Mouse (Mus musculus) MEL (cell line): ENCODE results near the gene Gpatch2l. TPM values are rescaled to one million over a fixed set of nuclear protein-coding genes. Genes with fewer than 3 reads are reported as not detected.

ENCODE experiments used
- DNase-seq: peaks from one replicate; pipeline ENCODE4 v3.0.0; 2011; ENCODE audit warnings: low read depth, low spot score
- H3K27ac ChIP-seq: 2 replicates; pipeline ENCODE4 v1.5.1; 2012; ENCODE audit warnings: low read depth, mild to moderate bottlenecking, control low read depth, low read length, moderate library complexity; ENCODE audit not compliant: control insufficient read depth
- H3K27me3 ChIP-seq, 2 experiments: fragments of 150-350 bp in 1 of 2; sonication (generic) in 1 of 2; 2 replicates each; pipeline ENCODE4 v1.6.1; 2012; ENCODE audit warnings: low read length in 2 of 2, mild to moderate bottlenecking in 2 of 2, improper control_type of control experiment in 1 of 2, moderate library complexity in 1 of 2; ENCODE audit not compliant: insufficient read depth in 2 of 2, control insufficient read depth in 1 of 2
- H3K36me3 ChIP-seq, 2 experiments: 2 replicates each; pipeline ENCODE4 v1.6.1; 2012 to 2014; ENCODE audit warnings: low read length in 2 of 2, improper control_type of control experiment in 1 of 2, inconsistent platforms in 1 of 2, mild to moderate bottlenecking in 1 of 2; ENCODE audit not compliant: insufficient read depth in 2 of 2, control insufficient read depth in 1 of 2
- H3K4me1 ChIP-seq, 2 experiments: fragments of 150-350 bp in 1 of 2; sonication (generic) in 1 of 2; 2 replicates each; pipeline ENCODE4 v1.6.1; 2012; ENCODE audit warnings: low read length in 2 of 2, improper control_type of control experiment in 1 of 2, mild to moderate bottlenecking in 1 of 2; ENCODE audit not compliant: insufficient read depth in 2 of 2, control insufficient read depth in 1 of 2
- H3K4me3 ChIP-seq, 2 experiments: fragments of 150-350 bp in 1 of 2; sonication (generic) in 1 of 2; 2 replicates each; pipeline ENCODE4 v1.5.1; 2012; ENCODE audit warnings: low read depth in 2 of 2, low read length in 2 of 2, mild to moderate bottlenecking in 2 of 2, moderate library complexity in 2 of 2, control low read depth in 1 of 2, improper control_type of control experiment in 1 of 2; ENCODE audit not compliant: control insufficient read depth in 1 of 2, insufficient read depth in 1 of 2
- H3K79me2 ChIP-seq: 2 replicates; pipeline ENCODE4 v1.6.1; 2012; ENCODE audit warnings: mild to moderate bottlenecking, low read length, moderate library complexity; ENCODE audit not compliant: control insufficient read depth, poor library complexity, insufficient read depth
- H3K9ac ChIP-seq: 2 replicates; pipeline ENCODE4 v1.6.1; 2012; ENCODE audit warnings: low read depth, mild to moderate bottlenecking, control low read depth, low read length, moderate library complexity; ENCODE audit not compliant: control insufficient read depth, poor library complexity, severe bottlenecking
- H3K9me3 ChIP-seq: fragments of 150-350 bp; sonication (generic); replicated peaks from 2 replicates; pipeline ENCODE4 v1.6.1; 2012; ENCODE audit warnings: mild to moderate bottlenecking, low read length, improper control_type of control experiment, moderate library complexity; ENCODE audit not compliant: insufficient read depth
- BHLHE40 ChIP-seq: IDR thresholded peaks from 2 replicates; pipeline ENCODE4 v1.6.1; 2012; ENCODE audit warnings: low read depth, mild to moderate bottlenecking, inconsistent platforms, low read length, improper control_type of control experiment, borderline replicate concordance
- CHD1 ChIP-seq: IDR thresholded peaks from 2 replicates; pipeline ENCODE4 v1.6.1; 2012; ENCODE audit warnings: low read depth, mild to moderate bottlenecking, inconsistent platforms, low read length, improper control_type of control experiment
- CHD2 ChIP-seq: IDR thresholded peaks from 2 replicates; pipeline ENCODE4 v1.6.1; 2011; ENCODE audit warnings: low read length, improper control_type of control experiment
- CTCF ChIP-seq, 3 experiments: IDR thresholded peaks in 2 of 3; conservative IDR thresholded peaks in 1 of 3; 2 replicates each; pipeline ENCODE4 v1.5.1; 2011 to 2012; ENCODE audit warnings: low read length in 3 of 3, low read depth in 2 of 3, mild to moderate bottlenecking in 2 of 3, improper control_type of control experiment in 1 of 3, inconsistent platforms in 1 of 3, mixed read lengths in 1 of 3, moderate library complexity in 1 of 3; ENCODE audit not compliant: control insufficient read depth in 1 of 3, insufficient read depth in 1 of 3, poor library complexity in 1 of 3, severe bottlenecking in 1 of 3
- ELF1 ChIP-seq: IDR thresholded peaks from 2 replicates; pipeline ENCODE4 v1.6.1; 2014; ENCODE audit warnings: low read depth, mild to moderate bottlenecking, inconsistent platforms, low read length, improper control_type of control experiment, moderate library complexity
- GATA1 ChIP-seq: IDR thresholded peaks from 2 replicates; pipeline ENCODE4 v1.6.1; 2011; ENCODE audit warnings: low read depth, low read length, improper control_type of control experiment
- HCFC1 ChIP-seq: IDR thresholded peaks from 2 replicates; pipeline ENCODE4 v1.6.1; 2012; ENCODE audit warnings: low read depth, mild to moderate bottlenecking, inconsistent platforms, low read length, improper control_type of control experiment, moderate library complexity
- JUND ChIP-seq: IDR thresholded peaks from 2 replicates; pipeline ENCODE4 v1.6.1; 2011; ENCODE audit warnings: low read depth, mild to moderate bottlenecking, improper control_type of control experiment, low read length
- KAT2A ChIP-seq: conservative IDR thresholded peaks from 2 replicates; pipeline ENCODE4 v1.6.1; 2012; ENCODE audit warnings: low read depth, low read length, improper control_type of control experiment, inconsistent platforms
- MAFK ChIP-seq: IDR thresholded peaks from 2 replicates; pipeline ENCODE4 v1.6.1; 2011; ENCODE audit warnings: low read depth, mild to moderate bottlenecking, low read length, improper control_type of control experiment, borderline replicate concordance
- MAX ChIP-seq: IDR thresholded peaks from 2 replicates; pipeline ENCODE4 v1.6.1; 2011; ENCODE audit warnings: low read length, improper control_type of control experiment
- MXI1 ChIP-seq: IDR thresholded peaks from 2 replicates; pipeline ENCODE4 v1.6.1; 2011; ENCODE audit warnings: mild to moderate bottlenecking, low read depth, low read length, improper control_type of control experiment
- MYB ChIP-seq: IDR thresholded peaks from 2 replicates; pipeline ENCODE4 v1.6.1; 2011; ENCODE audit warnings: mild to moderate bottlenecking, low read depth, low read length, improper control_type of control experiment
- MYC ChIP-seq: IDR thresholded peaks from 2 replicates; pipeline ENCODE4 v1.6.1; 2011; ENCODE audit warnings: low read depth, mild to moderate bottlenecking, low read length, improper control_type of control experiment, moderate library complexity
- NELFE ChIP-seq: IDR thresholded peaks from 2 replicates; pipeline ENCODE4 v1.6.1; 2011; ENCODE audit warnings: low read depth, low read length, improper control_type of control experiment
- NRF1 ChIP-seq: IDR thresholded peaks from 2 replicates; pipeline ENCODE4 v1.6.1; 2014; ENCODE audit warnings: low read depth, mild to moderate bottlenecking, inconsistent platforms, low read length, improper control_type of control experiment, moderate library complexity; ENCODE audit not compliant: poor library complexity, insufficient read depth, severe bottlenecking
- POLR2A ChIP-seq, 2 experiments: IDR thresholded peaks; 2 replicates each; pipeline ENCODE4 v1.6.1; 2011 to 2012; ENCODE audit warnings: low read length in 2 of 2, mild to moderate bottlenecking in 2 of 2, control low read depth in 1 of 2, improper control_type of control experiment in 1 of 2, low read depth in 1 of 2, moderate library complexity in 1 of 2; ENCODE audit not compliant: control insufficient read depth in 1 of 2, insufficient read depth in 1 of 2, poor library complexity in 1 of 2
- POLR2AphosphoS2 ChIP-seq: IDR thresholded peaks from 2 replicates; pipeline ENCODE4 v1.6.1; 2011; ENCODE audit warnings: low read length, improper control_type of control experiment
- RCOR1 ChIP-seq: IDR thresholded peaks from 2 replicates; pipeline ENCODE4 v1.6.1; 2012; ENCODE audit warnings: low read depth, mild to moderate bottlenecking, inconsistent platforms, low read length, improper control_type of control experiment
- SIN3A ChIP-seq: IDR thresholded peaks from 2 replicates; pipeline ENCODE4 v1.6.1; 2012; ENCODE audit warnings: low read length, improper control_type of control experiment, inconsistent platforms
- SMC3 ChIP-seq: IDR thresholded peaks from 2 replicates; pipeline ENCODE4 v1.6.1; 2011; ENCODE audit warnings: low read depth, low read length, improper control_type of control experiment
- TAL1 ChIP-seq: IDR thresholded peaks from 2 replicates; pipeline ENCODE4 v1.6.1; 2012; ENCODE audit warnings: mild to moderate bottlenecking, inconsistent platforms, low read length, moderate library complexity, mixed read lengths
- TBP ChIP-seq: IDR thresholded peaks from 2 replicates; pipeline ENCODE4 v1.8.0; 2011; ENCODE audit warnings: low read depth, low read length, improper control_type of control experiment
- USF2 ChIP-seq, 2 experiments: IDR thresholded peaks; 2 replicates each; pipeline ENCODE4 v1.6.1; 2011 to 2012; ENCODE audit warnings: improper control_type of control experiment in 2 of 2, low read length in 2 of 2, borderline replicate concordance in 1 of 2, inconsistent platforms in 1 of 2, low read depth in 1 of 2, mild to moderate bottlenecking in 1 of 2; ENCODE audit not compliant: insufficient read depth in 1 of 2
- ZC3H11A ChIP-seq: IDR thresholded peaks from 2 replicates; pipeline ENCODE4 v1.6.1; 2012; ENCODE audit warnings: low read depth, mild to moderate bottlenecking, inconsistent platforms, low read length, improper control_type of control experiment
- ZMIZ1 ChIP-seq: IDR thresholded peaks from 2 replicates; pipeline ENCODE4 v1.6.1; 2012; ENCODE audit warnings: low read depth, mild to moderate bottlenecking, inconsistent platforms, low read length, improper control_type of control experiment, moderate library complexity
- ZNF384 ChIP-seq: IDR thresholded peaks from 2 replicates; pipeline ENCODE4 v1.6.1; 2012; ENCODE audit warnings: low read depth, mild to moderate bottlenecking, inconsistent platforms, low read length, improper control_type of control experiment
- polyA plus RNA-seq, 2 experiments: library from polyadenylated mRNA; stranded (reverse) in 1 of 2; unstranded in 1 of 2; fragments of >175 nt in 1 of 2; fragments of >200 nt in 1 of 2; gene quantifications; 2 replicates each; pipeline versions ENCODE4 v1.2.1 to v1.2.4; 2012; ENCODE audit warnings: low replicate concordance in 2 of 2, low read depth in 1 of 2; ENCODE audit not compliant: insufficient read length in 2 of 2, insufficient read depth in 1 of 2, missing spikeins in 1 of 2
- total RNA-seq: library from RNA; depleted of rRNA; stranded (reverse); fragments of 300-350 nt; gene quantifications from 2 replicates; pipeline ENCODE4 v1.2.3, GENCODE M21; 2012

Gpatch2l gene
- total and polyA plus RNA-seq, 3 experiments = 15.5 to 50.5 (median 18.6) TPM

DNA sequence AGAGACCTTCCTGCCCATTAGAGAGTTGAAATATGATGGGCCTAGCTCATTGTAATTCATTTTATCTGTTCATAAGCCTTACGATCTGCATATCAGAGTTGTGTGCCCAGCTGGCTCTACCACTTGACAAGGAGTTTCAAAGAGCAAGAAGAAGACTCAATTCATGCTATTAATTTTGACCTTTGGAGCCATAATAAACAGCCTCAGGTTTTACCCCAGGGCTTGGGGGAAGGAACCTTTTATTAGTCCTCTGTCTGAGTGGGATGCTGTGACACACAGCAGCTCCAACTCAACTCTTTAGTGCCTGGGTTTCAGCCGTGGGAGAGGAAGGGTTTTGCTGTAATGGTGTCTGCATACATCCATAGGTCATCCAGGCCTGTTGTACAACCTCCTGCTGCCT lies 32.6 kb downstream of the Gpatch2l start:
- no peak for DNase-seq
- Histone ChIP-seq H3K27ac (no peak overlapping the region), H3K79me2 (no peaks in the 10 kb centered on the region), H3K9ac (no peak overlapping the region), H3K27me3 (no peaks in the 10 kb centered on the region), H3K4me1 (no peaks in the 10 kb centered on the region), H3K9me3 (no peaks in the 10 kb centered on the region), H3K36me3 (peaks cover 0 to 6% of the 10 kb centered on the region in 2 experiments; a peak in 2 of 4 replicates), H3K4me3 (no peak overlapping the region)
- TF ChIP-seq MXI1 (no peak), NELFE (no peak), POLR2AphosphoS2 (no peak), RCOR1 (no peak), POLR2A (IDR thresholded peaks at IDR 0.05; ENCODE audit: control insufficient read depth in 1 of 2, insufficient read depth in 1 of 2, low read depth in 1 of 2, low read length in 2 of 2, poor library complexity in 1 of 2) (no peak)

DNA sequence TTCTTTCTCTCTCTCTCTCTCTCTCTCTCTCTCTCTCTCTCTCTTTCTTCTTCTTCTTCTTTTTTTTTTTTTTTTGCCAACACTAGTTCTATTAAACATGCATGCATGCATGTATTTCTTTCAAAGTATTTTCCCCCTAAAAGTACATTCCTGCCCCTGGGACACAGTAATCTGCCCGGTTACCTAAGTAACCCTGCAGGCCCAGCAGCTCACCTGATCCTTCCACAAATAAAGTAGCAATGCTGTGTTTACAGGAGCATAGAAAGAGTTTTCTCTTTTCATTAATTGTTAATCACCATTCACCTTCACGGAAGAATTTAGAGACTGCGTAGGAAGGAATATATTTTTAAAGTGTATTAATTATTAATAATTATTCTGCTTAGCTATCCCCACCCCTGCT lies 34.1 kb downstream of the Gpatch2l start:
- Histone ChIP-seq H3K79me2 (no peaks in the 10 kb centered on the region), H3K9ac (no peak overlapping the region), H3K9me3 (no peaks in the 10 kb centered on the region), H3K4me3 (no peak overlapping the region), H3K27ac (no peak overlapping the region), H3K36me3 (peaks cover 0 to 6% of the 10 kb centered on the region in 2 experiments; a peak in 2 of 4 replicates), H3K27me3 (no peaks in the 10 kb centered on the region), H3K4me1 (no peaks in the 10 kb centered on the region)
- DNase-seq = no peak
- TF ChIP-seq POLR2AphosphoS2 = no peak
- no peak for TF ChIP-seq CHD1
- no peak for TF ChIP-seq MYB
- TF ChIP-seq ZNF384 = no peak
- no peak for TF ChIP-seq GATA1
- no peak for TF ChIP-seq JUND
- TF ChIP-seq SMC3 = no peak
- TF ChIP-seq NRF1 = no peak
- TF ChIP-seq MAFK = no peak
- TF ChIP-seq CHD2 = no peak
- no peak for TF ChIP-seq CTCF (IDR thresholded peaks at IDR 0.05 in 2 of 3, conservative IDR thresholded peaks at IDR 0.05 in 1 of 3; ENCODE audit: control insufficient read depth in 1 of 3, insufficient read depth in 1 of 3, low read depth in 2 of 3, low read length in 3 of 3, poor library complexity in 1 of 3, severe bottlenecking in 1 of 3)
- TF ChIP-seq TBP = no peak
- TF ChIP-seq NELFE = no peak

DNA sequence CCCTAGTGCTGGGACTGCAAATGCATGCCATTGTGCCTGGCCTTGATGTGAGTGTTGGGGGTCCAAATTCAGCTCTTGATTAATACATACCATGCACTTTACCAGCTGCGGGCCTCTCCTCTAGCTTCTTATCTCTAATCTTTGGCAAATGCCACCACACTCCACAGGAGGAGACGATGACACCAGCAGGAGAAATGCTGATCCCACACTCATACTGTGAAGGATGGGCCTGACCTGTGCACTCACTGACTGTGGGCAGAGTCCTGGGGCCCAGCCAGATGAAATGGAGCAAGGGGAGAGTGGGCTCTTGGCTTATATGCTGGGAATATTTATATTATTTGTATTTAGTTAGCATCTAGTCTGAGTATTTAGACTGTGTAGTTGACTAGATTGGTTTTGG lies 34.8 kb downstream of the Gpatch2l start:
- Histone ChIP-seq H3K27me3 (no peaks in the 10 kb centered on the region), H3K9ac (no peak overlapping the region), H3K4me3 (no peak overlapping the region), H3K36me3 (peaks cover 0 to 6% of the 10 kb centered on the region in 2 experiments; a peak in 2 of 4 replicates), H3K79me2 (no peaks in the 10 kb centered on the region), H3K4me1 (no peaks in the 10 kb centered on the region), H3K9me3 (no peaks in the 10 kb centered on the region), H3K27ac (no peak overlapping the region)
- no peak for DNase-seq
- TF ChIP-seq ZMIZ1 (no peak), CHD1 (no peak), SIN3A (no peak), ZC3H11A (no peak), ZNF384 (no peak), MYC (no peak), MYB (no peak), MXI1 (no peak), NELFE (no peak), TAL1 (no peak), KAT2A (no peak), BHLHE40 (no peak), USF2 (IDR thresholded peaks at IDR 0.05; ENCODE audit: borderline replicate concordance in 1 of 2, insufficient read depth in 1 of 2, low read depth in 1 of 2, low read length in 2 of 2) (no peak), MAFK (no peak), MAX (no peak), HCFC1 (no peak), ELF1 (no peak), TBP (no peak)
